Mouse (Mus musculus) adrenal gland, postnatal 10 days (tissue): Measurements from ENCODE around the gene Pde4c. TPM values are rescaled to one million over a fixed set of nuclear protein-coding genes. Genes with fewer than 3 reads are reported as not detected.

Experiments
- DNase-seq: peaks from one replicate; pipeline ENCODE4 v3.0.0; 2021; ENCODE audit warnings: mixed read lengths
- total RNA-seq, 2 experiments: library from RNA; stranded (reverse); gene quantifications; 2 replicates each; pipeline ENCODE4 v1.2.3; 2021

The Pde4c gene
- total RNA-seq, 2 experiments from 2014 or later: 2.4 to 2.8 TPM

GRCm38 (mm10) chr8:70752000-70752764 is 28.7 kb downstream of the Pde4c start:
- peak; percentile 89 for DNase-seq

GRCm38 (mm10) chr8:70753151-70753550 is 29.6 kb downstream of the Pde4c start:
- peak; percentile 87 for DNase-seq

- peak; percentile 97 for DNase-seq
Observed at GRCm38 (mm10) chr8:70754043-70754870, 30.7 kb downstream of the Pde4c start, which contains the start of gene Rab3a. Gene Rab3a, plus strand, starts transcription at chr8:70754679.

- DNase-seq: peak; percentile 76
Observed at GRCm38 (mm10) chr8:70754871-70755660, 31.5 kb downstream of the Pde4c start.

GRCm38 (mm10) chr8:70755661-70756475 is 32.3 kb downstream of the Pde4c start:
- DNase-seq: peak; percentile 46

- DNase-seq: no peak
Observed at GRCm38 (mm10) chr8:70756476-70757040, 33.0 kb downstream of the Pde4c start.

GRCm38 (mm10) chr8:70757523-70758307 is 34.2 kb downstream of the Pde4c start:
- peak; percentile 62 for DNase-seq

- DNase-seq: no peak
Observed at GRCm38 (mm10) chr8:70758308-70758615, 34.7 kb downstream of the Pde4c start.

GRCm38 (mm10) chr8:70758616-70759561 is 35.4 kb downstream of the Pde4c start:
- peak; percentile 84 for DNase-seq

- DNase-seq: no peak
Observed at GRCm38 (mm10) chr8:70760350-70760749, 36.8 kb downstream of the Pde4c start.

- DNase-seq: peak; percentile 95
Observed at GRCm38 (mm10) chr8:70760775-70761406, 37.4 kb downstream of the Pde4c start, which contains the start of gene Mpv17l2. Gene Mpv17l2, minus strand, starts transcription at chr8:70760946.

GRCm38 (mm10) chr8:70762118-70762517 is 38.6 kb downstream of the Pde4c start:
- no peak for DNase-seq

- DNase-seq: peak; percentile 78
Observed at GRCm38 (mm10) chr8:70763354-70763753, 39.8 kb downstream of the Pde4c start.

- DNase-seq: no peak
Observed at GRCm38 (mm10) chr8:70764026-70764425, 40.5 kb downstream of the Pde4c start.

GRCm38 (mm10) chr8:70764676-70765075 is 41.2 kb downstream of the Pde4c start:
- DNase-seq: no peak

- no peak for DNase-seq
Observed at GRCm38 (mm10) chr8:70765329-70765728, 41.8 kb downstream of the Pde4c start.

- peak; percentile 60 for DNase-seq
Observed at GRCm38 (mm10) chr8:70765838-70766570, 42.5 kb downstream of the Pde4c start.
